Mouse (Mus musculus) lung, adult 2 months (tissue): ENCODE results near the gene Ggct. TPM values are rescaled to one million over a fixed set of nuclear protein-coding genes. Genes with fewer than 3 reads are reported as not detected.

ENCODE experiments used
- DNase-seq: peaks from one replicate; pipeline ENCODE4 v3.0.0; 2022
- H3K4me1 ChIP-seq: fragments of 200-500 bp; 2 replicates; pipeline ENCODE4 v1.6.1; 2011; ENCODE audit warnings: low read length; ENCODE audit not compliant: control insufficient read depth, insufficient read depth
- H3K4me3 ChIP-seq: fragments of 200-500 bp; replicated peaks from 2 replicates; pipeline ENCODE3; 2011; ENCODE audit warnings: low read depth, mild to moderate bottlenecking, control low read depth, low read length; ENCODE audit errors: extremely low read depth
- CTCF ChIP-seq: fragments of 200-500 bp; IDR thresholded peaks from 2 replicates; pipeline ENCODE4 v1.5.1; 2011; ENCODE audit warnings: mild to moderate bottlenecking, low read length, control low read depth; ENCODE audit not compliant: insufficient read depth
- POLR2A ChIP-seq: fragments of 200-500 bp; IDR thresholded peaks from 2 replicates; pipeline ENCODE4 v1.6.1; 2011; ENCODE audit warnings: low read depth, mild to moderate bottlenecking, control low read depth, low read length, borderline replicate concordance; ENCODE audit errors: extremely low read depth
- WGBS: fragments of 180-500 bp; shearing (Covaris S2); methylation state at CpG from one replicate; pipeline ENCODE4 v1.1.7; 2018; 5-methylcytosine and 5-hydroxymethylcytosine counted together
- polyA plus RNA-seq: library from polyadenylated mRNA; depleted of rRNA; stranded (reverse); fragments of >200 nt; gene quantifications from 2 replicates; pipeline ENCODE4 v1.2.3, GENCODE M21; 2012

Gene Ggct
- polyA plus RNA-seq, 1 experiment = 2.4 TPM

DNA sequence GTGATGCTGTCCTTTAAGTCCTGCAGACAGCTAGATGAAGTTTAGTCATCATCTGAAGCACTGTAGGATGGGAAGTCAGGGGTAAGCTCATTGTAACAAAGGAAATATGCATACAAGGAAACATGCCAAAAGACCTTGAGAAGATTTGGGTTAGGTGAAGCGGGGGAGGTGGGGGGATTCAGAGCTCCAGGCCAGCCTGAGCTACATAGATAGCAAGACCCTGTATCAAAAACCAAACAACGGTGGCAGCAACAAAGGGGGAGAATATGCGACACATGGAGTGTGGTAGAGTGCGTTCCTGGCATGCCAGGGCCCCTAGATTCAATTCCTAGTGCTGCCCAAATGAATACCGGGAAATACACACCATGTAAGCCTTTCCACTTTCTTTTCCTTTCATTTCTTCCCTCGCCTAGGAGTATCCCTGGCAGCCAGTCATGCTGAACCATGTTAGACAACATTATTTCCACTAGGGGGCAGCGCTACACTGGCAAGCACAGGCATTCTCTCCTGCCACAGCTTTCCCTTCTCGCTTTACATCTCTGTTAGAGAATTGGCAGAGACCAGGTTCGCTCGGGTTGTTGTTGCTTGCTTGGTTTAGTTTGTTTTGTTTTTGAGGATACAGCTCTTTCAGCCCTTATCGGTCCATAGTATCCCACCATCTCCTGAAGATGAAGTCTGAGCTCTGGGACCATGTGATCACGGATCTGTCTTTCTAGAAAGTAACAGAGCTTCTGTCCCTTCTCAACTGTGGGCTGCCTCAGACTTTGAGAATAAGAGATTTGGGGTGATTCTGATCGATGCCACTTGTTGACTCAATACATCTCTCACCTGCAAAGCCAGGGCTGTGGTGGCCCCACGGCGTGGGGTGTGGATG lies 24.2 kb upstream of the Ggct start:
- peak overlapping the region; percentile 25 for H3K4me3 ChIP-seq
- TF ChIP-seq CTCF (peak; percentile 92), POLR2A (no peak)
- H3K4me1 ChIP-seq = no peaks in the 10 kb centered on the region
- WGBS = 21% methylated on average over 15 of the region's 15 CpGs
- DNase-seq = peak; percentile 43

DNA sequence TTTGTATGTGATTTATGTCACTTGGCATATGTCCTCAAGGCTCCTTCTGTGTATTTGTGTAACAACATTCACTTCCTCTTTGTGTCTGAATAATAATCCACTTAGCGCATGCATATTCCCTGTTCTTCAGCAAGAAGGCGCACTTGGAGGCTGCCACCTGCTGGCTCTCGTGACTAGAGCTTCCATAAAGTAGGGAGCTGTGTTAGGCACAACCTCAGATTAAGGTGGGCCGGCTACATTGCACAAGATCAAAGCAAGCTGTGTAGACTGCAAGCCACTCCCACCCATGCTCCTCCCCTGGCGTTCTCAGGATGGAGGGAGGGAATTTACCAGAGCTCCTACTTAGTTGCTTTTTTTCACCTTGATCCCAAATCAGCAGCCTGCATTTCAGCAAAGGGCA lies 23.5 kb upstream of the Ggct start:
- no peaks in the 10 kb centered on the region for H3K4me1 ChIP-seq
- peak; percentile 65 for TF ChIP-seq CTCF
- TF ChIP-seq POLR2A = no peak
- no peak overlapping the region for H3K4me3 ChIP-seq
- peak; percentile 52 for DNase-seq
- WGBS = 5% methylated on average over 5 of the region's 5 CpGs

DNA sequence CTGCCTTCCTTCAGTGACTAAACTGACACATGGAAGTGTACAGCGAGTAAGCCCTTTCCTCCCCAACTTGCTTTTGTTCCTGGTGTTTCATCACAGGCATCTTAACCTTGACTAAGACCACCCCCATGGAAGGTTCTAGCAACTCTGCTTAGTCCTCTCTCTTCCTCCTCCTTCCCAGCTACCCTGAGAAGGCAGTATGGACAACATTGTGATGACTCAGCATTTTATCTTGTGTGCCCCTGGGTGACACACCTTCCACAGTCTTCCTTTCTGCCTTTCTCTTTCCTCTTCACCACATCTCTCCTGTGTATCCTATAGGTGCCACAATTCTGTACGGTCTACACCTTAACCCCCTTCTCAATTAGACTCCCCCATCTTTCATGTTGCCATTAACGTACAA lies 21.4 kb upstream of the Ggct start:
- no peak for DNase-seq
- no peak overlapping the region for H3K4me3 ChIP-seq
- WGBS = 93% methylated on average over 3 of the region's 3 CpGs
- TF ChIP-seq CTCF (no peak), POLR2A (no peak)
- H3K4me1 ChIP-seq = no peaks in the 10 kb centered on the region

DNA sequence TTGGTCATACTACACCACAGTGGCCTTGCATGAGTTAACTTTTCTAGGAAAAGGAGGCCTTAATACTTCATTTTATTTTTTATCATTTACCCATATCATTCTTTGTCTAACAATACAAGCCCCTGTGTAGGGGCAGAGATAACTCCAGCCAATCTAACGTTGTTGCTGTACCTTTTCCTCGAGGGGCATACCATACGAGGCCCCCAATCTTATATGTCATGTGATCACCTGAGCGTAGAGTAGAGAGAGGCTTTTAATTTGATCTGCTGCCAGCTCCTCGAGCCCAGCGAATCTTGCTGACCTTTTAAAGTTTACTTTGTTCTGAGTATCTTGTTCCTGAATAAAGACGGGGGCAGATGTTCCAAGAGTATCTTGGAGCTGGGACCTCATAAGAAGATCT lies 19.8 kb upstream of the Ggct start:
- no peak for TF ChIP-seq CTCF
- TF ChIP-seq POLR2A = no peak
- 55% methylated on average over 7 of the region's 7 CpGs for WGBS
- no peak for DNase-seq
- H3K4me1 ChIP-seq = no peaks in the 10 kb centered on the region
- H3K4me3 ChIP-seq = no peak overlapping the region

DNA sequence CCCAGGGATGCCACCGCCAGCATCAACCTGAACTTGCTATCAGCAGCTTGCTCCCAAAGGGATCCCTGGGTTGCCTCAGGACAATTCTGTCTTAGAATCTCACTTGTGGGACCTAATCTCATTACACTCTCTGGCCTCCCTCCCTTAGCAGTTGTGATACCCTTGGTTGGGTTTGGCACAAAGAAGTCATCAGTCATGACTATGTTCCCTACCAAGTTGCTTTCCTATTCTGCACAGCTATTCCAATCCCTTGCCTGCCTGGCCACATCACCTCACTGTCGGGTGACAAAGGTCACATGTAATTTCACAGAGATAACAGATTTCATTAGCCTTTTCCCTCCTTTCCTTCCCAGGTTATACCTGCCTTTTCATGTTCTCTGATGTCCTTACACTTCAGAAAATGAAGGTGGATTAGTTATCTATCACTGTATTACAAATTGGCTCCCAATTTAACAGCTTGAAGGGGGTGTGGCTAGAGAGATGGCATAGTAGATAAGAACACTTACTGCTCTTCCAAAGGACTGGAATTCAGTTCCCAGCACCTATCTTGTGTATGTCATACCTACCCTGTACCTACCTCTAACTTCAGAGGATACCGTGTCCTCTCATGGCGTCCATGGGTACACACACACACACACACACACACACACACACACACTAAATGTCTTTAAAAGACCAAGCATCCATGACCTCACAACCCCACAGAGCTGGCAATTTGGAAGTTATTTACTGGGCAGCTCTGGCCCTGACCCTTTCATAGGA lies 17.8 kb upstream of the Ggct start:
- 66% methylated on average over 4 of the region's 4 CpGs for WGBS
- TF ChIP-seq CTCF (no peak), POLR2A (no peak)
- DNase-seq = no peak
- no peak overlapping the region for H3K4me3 ChIP-seq
- H3K4me1 ChIP-seq = no peaks in the 10 kb centered on the region

DNA sequence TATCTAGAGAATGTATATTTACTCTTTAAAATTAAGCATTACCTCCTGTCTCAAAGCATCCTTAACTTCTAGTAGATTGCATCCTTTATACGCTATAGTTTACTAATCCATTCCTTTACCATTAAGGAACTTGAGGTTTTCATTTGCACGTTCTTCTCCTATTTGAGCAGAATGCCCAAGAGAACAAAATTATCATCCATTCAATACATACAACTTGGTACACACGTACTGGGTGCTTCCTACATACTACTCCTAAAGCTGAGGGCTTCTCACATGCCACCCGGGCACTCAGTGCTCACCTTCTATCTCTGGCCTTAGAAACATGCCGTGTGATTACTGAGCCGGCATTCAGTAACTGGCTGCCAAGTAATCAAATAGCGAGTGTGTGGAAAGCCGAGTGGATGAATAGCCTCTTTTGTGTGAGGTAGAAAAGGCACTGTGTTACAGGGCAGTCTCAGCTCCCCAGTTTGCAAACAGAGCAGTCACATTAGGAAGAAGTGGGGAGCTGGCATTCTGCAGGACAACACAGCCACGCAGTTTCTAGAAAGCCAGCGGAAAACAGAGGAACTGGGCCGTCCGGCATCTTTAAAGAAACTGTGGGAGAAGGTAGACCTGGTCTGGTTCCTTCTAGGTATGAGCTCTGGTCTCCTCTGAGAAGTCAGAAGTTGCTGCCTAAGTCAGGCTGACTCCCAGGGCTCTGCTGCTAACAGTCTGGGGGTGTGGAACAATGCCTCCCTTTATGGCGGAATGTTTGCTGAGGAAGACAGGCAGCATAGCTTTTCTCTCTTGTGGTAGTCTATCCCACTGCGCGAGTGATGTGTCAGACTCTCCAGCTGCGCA lies 16.9 kb upstream of the Ggct start:
- no peak overlapping the region for H3K4me3 ChIP-seq
- TF ChIP-seq CTCF (no peak), POLR2A (no peak)
- WGBS = 42% methylated on average over 16 of the region's 16 CpGs
- DNase-seq = no peak
- H3K4me1 ChIP-seq = no peaks in the 10 kb centered on the region

DNA sequence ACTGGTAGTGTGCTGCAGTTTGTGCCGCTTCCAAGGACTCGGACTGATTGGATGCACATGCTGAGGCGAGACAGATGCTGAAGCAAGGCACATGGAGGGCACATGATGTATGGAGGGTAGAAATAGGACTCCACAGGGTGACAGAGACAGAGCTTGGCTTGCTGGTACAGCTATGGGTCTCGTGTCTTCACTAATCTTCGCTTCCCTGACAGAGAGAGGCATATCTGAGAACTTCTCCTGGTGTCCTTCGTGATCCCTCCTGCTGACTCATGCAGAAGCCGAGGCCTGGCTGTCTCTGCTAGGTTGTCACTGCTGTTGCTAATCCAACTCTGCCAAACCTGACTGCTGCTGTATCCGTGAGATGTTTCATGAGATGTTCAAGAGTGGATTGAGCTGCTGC lies 15.7 kb upstream of the Ggct start:
- TF ChIP-seq CTCF (no peak), POLR2A (no peak)
- H3K4me1 ChIP-seq = no peaks in the 10 kb centered on the region
- 87% methylated on average over 8 of the region's 8 CpGs for WGBS
- no peak overlapping the region for H3K4me3 ChIP-seq
- DNase-seq = no peak

DNA sequence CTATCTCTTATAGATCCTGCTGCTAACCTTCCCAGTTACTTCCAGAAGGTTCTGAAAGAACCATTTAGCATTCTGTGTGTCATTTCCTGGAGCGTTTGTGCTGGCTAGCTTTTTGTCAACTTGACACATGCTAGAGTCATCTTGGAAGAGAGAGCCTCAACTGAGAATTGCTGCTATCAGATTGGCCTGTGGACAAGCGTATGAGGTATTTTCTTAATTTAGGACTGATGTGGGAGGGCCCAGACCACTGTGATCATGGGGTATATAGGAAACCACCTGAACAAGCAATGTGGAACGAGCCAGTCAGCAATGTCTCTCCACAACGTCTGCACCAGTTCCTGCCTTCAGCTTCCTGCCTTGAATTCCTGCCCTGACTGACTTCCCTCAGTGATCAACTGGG lies 10.8 kb upstream of the Ggct start:
- TF ChIP-seq CTCF (no peak), POLR2A (no peak)
- H3K4me1 ChIP-seq = no peaks in the 10 kb centered on the region
- WGBS = 41% methylated on average over 4 of the region's 4 CpGs
- DNase-seq = no peak
- no peak overlapping the region for H3K4me3 ChIP-seq

DNA sequence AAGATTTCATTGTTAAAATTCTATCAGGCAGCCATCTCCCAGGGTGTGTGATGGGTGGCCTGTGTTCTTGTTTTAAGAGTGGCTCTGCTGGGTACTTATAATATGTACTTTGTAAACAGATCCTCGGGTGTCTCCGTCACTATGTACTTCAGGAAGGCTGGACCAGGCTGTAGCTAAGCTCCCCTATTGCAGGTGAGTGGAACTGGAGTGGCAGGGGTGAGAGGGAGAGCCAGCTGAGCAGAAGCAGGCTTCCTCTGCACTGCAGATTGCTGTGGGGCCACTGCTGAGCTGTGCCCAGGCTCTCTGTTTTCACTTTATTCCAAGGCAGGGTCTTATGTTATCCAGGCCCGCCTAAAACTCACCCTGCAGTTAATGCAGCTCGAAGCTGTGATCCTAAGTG lies 9.7 kb upstream of the Ggct start:
- 66% methylated on average over 4 of the region's 4 CpGs for WGBS
- no peak for TF ChIP-seq POLR2A
- TF ChIP-seq CTCF = no peak
- Histone ChIP-seq H3K4me1 (no peaks in the 10 kb centered on the region), H3K4me3 (no peak overlapping the region)
- DNase-seq = no peak

DNA sequence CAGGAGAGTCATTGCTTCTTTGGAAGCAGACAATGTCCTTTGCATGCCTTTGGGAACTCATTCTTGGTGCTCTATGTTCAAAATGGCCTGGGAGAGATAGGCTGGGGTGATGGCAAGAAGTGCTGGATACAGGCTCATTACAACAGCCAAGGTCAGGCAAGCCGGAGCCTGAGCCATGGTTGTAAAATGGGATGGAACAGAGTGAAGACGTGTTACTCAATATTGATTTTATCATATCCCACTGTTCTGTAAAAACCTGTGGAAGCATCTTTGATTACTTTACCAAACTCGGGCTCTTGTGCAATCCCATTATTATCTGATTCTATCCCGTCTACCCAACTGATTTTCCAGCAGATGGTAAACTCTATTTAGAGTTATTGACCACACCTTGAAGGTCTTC lies 8.6 kb upstream of the Ggct start:
- WGBS = 80% methylated on average over 4 of the region's 4 CpGs
- Histone ChIP-seq H3K4me1 (no peaks in the 10 kb centered on the region), H3K4me3 (no peak overlapping the region)
- no peak for DNase-seq
- TF ChIP-seq POLR2A (no peak), CTCF (no peak)
